Mouse (Mus musculus) cerebellum, adult 2 months (tissue): Measurements from ENCODE around the gene Olfr816.
"Not testable (repeated sequence)": the region's sequence is repeated elsewhere in the genome, so short reads cannot be mapped to it uniquely, and the experiment has no call there.

ENCODE experiments used
- CTCF ChIP-seq: fragments of 200-500 bp; IDR thresholded peaks from 2 replicates; pipeline ENCODE4 v1.5.1; 2011; ENCODE audit warnings: low read depth, mild to moderate bottlenecking, control low read depth, low read length, moderate library complexity, borderline replicate concordance; ENCODE audit not compliant: insufficient read depth
- POLR2A ChIP-seq: fragments of 200-500 bp; IDR thresholded peaks from 2 replicates; pipeline ENCODE4 v1.6.1; 2011; ENCODE audit warnings: low read length, control low read depth, borderline replicate concordance; ENCODE audit not compliant: insufficient read depth

DNA sequence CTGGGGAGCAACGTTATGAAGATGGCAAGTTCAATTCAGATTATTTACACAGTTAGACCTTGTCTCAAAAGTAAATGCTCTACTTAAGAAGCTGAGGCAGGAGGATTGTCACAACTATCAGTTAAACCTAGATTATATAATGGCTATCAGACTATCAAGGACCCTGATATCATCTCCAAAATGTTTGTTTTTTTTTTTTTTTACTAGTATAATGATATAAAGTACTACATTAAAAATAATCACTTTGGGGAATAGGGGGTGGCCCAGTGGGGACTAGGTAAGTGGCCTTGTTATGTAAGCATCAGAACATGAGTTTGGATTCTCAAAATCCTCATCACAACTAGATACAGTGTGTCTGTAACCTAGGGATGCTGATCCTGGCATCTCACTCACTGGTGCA lies 9.6 kb downstream of the Olfr816 start, which contains the start of gene Olfr815:
- TF ChIP-seq CTCF, POLR2A: not testable (repeated sequence)
